Mouse (Mus musculus): ENCODE data around the gene Col23a1.

GRCm38 (mm10) chr11:51591168-51591567 is 301.4 kb downstream of the Col23a1 start:
- TF ChIP-seq CTCF (IDR thresholded peaks at IDR 0.05; ENCODE audit: low read depth) (no peak), EP300 (IDR thresholded peaks at IDR 0.05; ENCODE audit: low read depth) (no peak)

All from heart, postnatal 0 days (tissue).